Mouse (Mus musculus) neural tube, embryonic 14.5 days (tissue): ENCODE data around the gene Eva1b. TPM values are rescaled to one million over a fixed set of nuclear protein-coding genes. Genes with fewer than 3 reads are reported as not detected.

Source experiments
- ATAC-seq: fragments of 200-750 bp; cut with Nextera tagmentation; 2 replicates; pipeline ENCODE4 v1.8.0; 2017; ENCODE audit warnings: low read depth, mild to moderate bottlenecking, moderate TSS enrichment, moderate library complexity
- H3K27ac ChIP-seq: fragments of 300-500 bp; sonication (generic); 2 replicates; pipeline ENCODE4 v1.5.1; 2014; ENCODE audit warnings: low read depth, mild to moderate bottlenecking, control low read depth, low read length, moderate library complexity, mixed read lengths
- H3K27me3 ChIP-seq: fragments of 300-500 bp; sonication (generic); 2 replicates; pipeline ENCODE4 v1.6.1; 2014; ENCODE audit warnings: low read length; ENCODE audit not compliant: control insufficient read depth, insufficient read depth
- H3K36me3 ChIP-seq: fragments of 300-500 bp; sonication (generic); 2 replicates; pipeline ENCODE4 v1.6.1; 2014; ENCODE audit warnings: low read length, mixed read lengths; ENCODE audit not compliant: control insufficient read depth, insufficient read depth
- H3K4me1 ChIP-seq: fragments of 300-500 bp; sonication (generic); 2 replicates; pipeline ENCODE4 v1.6.1; 2014; ENCODE audit warnings: low read length; ENCODE audit not compliant: control insufficient read depth, insufficient read depth
- H3K4me2 ChIP-seq: fragments of 300-500 bp; sonication (generic); 2 replicates; pipeline ENCODE4 v1.6.1; 2014; ENCODE audit warnings: mild to moderate bottlenecking, low read depth, low read length, control low read depth
- H3K4me3 ChIP-seq: fragments of 300-500 bp; sonication (generic); 2 replicates; pipeline ENCODE4 v1.5.1; 2014; ENCODE audit warnings: low read depth, low read length, control low read depth, mixed read lengths
- H3K9ac ChIP-seq: fragments of 300-500 bp; sonication (generic); replicated peaks from 2 replicates; pipeline ENCODE4 v1.6.1; 2014; ENCODE audit warnings: low read depth, mild to moderate bottlenecking, control low read depth, low read length, mixed read lengths
- H3K9me3 ChIP-seq: fragments of 300-500 bp; sonication (generic); 2 replicates; pipeline ENCODE4 v1.6.1; 2016; ENCODE audit warnings: low read length; ENCODE audit not compliant: control insufficient read depth
- WGBS: fragments of 180-500 bp; shearing (Covaris S2); extraction: QIAGEN DNeasy Blood & Tissue Kit; methylation state at CpG from one replicate; pipeline ENCODE4 v1.1.7; 2014; 5-methylcytosine and 5-hydroxymethylcytosine counted together
- polyA plus RNA-seq: library from polyadenylated mRNA; unstranded; fragments of >200 nt; fragmentation: Nextera tagmentation; extraction: Ambion mirVana; gene quantifications from 2 replicates; pipeline ENCODE4 v1.2.1, GENCODE M21; 2014

Gene Eva1b
- polyA plus RNA-seq, 1 experiment from 2014 or later, result 5.4 TPM

- H3K4me3 ChIP-seq, result peak overlapping the region; percentile 39
- H3K9me3 ChIP-seq, result no peaks in the 10 kb centered on the region
- H3K4me2 ChIP-seq, result peak overlapping the region; percentile 60
- H3K9ac ChIP-seq, result peak overlapping the region; percentile 55; the same call in 1 of the 2 replicates
- no peak overlapping the region for H3K27ac ChIP-seq
- 25% methylated on average over 42 of the region's 42 CpGs for WGBS
- ATAC-seq, result no peak; the same call in 1 of the 2 replicates
- H3K36me3 ChIP-seq, result no peaks in the 10 kb centered on the region
- peaks cover 12% of the 10 kb centered on the region for H3K4me1 ChIP-seq
- H3K27me3 ChIP-seq, result peaks cover 18% of the 10 kb centered on the region
Measured at GRCm38 (mm10) chr4:126149041-126149676, 1.6 kb downstream of the Eva1b start.

DNA sequence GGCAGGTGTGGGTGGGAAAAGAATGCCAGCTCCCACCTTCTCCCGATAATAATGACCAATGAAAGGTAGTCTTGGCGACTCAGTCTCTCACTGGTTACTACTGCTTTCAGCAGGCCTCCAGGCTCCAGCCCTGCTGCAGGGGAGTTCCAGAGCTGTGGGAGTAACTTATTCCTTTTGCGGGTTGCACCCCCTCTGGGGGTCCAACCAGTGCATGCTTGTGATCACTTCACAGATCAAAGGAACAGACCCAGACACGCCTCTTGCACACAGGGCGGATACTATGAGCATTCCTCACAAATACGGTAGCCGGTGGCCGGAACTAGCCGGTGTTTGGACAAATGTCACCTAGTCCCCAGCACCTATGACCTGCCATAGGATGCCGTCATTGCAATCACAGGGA lies 2.3 kb downstream of the Eva1b start:
- no peak for ATAC-seq

GRCm38 (mm10) chr4:126150297-126150948 lies 2.9 kb downstream of the Eva1b start:
- no peak overlapping the region for H3K9ac ChIP-seq
- H3K4me1 ChIP-seq, result peaks cover 12% of the 10 kb centered on the region
- H3K27me3 ChIP-seq, result peaks cover 18% of the 10 kb centered on the region
- no peak for ATAC-seq
- H3K4me2 ChIP-seq, result no peak overlapping the region; the same call in 1 of the 2 replicates
- no peaks in the 10 kb centered on the region for H3K36me3 ChIP-seq
- 63% methylated on average over 16 of the region's 16 CpGs for WGBS
- no peak overlapping the region for H3K27ac ChIP-seq
- no peak overlapping the region for H3K4me3 ChIP-seq
- H3K9me3 ChIP-seq, result no peaks in the 10 kb centered on the region

More for the DNA sequence above, 2.3 kb downstream of the Eva1b start:
- WGBS, result 57% methylated on average over 10 of the region's 10 CpGs
- H3K27me3 ChIP-seq, result peaks cover 18% of the 10 kb centered on the region
- no peak overlapping the region for H3K9ac ChIP-seq
- no peak overlapping the region; the same call in 1 of the 2 replicates for H3K4me3 ChIP-seq
- peaks cover 12% of the 10 kb centered on the region for H3K4me1 ChIP-seq
- no peaks in the 10 kb centered on the region for H3K9me3 ChIP-seq
- H3K36me3 ChIP-seq, result no peaks in the 10 kb centered on the region
- H3K4me2 ChIP-seq, result peak overlapping the region; percentile 60; the same call in 1 of the 2 replicates
- H3K27ac ChIP-seq, result no peak overlapping the region

DNA sequence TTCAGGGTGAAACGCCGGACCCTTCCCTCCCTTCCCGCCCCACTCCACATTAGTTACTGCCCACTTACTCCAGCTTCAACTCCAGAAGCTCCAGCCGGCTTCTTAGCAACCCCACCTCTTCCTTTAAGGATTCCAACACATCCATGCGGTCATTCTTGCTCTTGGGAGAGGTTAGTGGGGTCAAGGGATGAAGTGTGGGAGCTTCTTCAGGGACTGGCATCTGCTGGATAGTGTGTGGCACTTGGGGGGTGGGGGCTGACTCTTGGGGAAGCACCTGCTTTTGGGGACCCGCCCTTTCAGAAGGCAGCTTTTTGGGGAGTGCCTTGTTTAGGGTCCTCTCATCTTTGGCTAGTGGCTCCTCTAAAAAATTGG lies 3.4 kb downstream of the Eva1b start:
- peaks cover 18% of the 10 kb centered on the region for H3K27me3 ChIP-seq
- no peaks in the 10 kb centered on the region for H3K9me3 ChIP-seq
- 70% methylated on average over 6 of the region's 6 CpGs for WGBS
- no peaks in the 10 kb centered on the region for H3K36me3 ChIP-seq
- peaks cover 12% of the 10 kb centered on the region for H3K4me1 ChIP-seq
- H3K4me2 ChIP-seq, result no peak overlapping the region
- no peak overlapping the region for H3K9ac ChIP-seq
- no peak overlapping the region for H3K4me3 ChIP-seq
- no peak overlapping the region for H3K27ac ChIP-seq
- no peak for ATAC-seq

DNA sequence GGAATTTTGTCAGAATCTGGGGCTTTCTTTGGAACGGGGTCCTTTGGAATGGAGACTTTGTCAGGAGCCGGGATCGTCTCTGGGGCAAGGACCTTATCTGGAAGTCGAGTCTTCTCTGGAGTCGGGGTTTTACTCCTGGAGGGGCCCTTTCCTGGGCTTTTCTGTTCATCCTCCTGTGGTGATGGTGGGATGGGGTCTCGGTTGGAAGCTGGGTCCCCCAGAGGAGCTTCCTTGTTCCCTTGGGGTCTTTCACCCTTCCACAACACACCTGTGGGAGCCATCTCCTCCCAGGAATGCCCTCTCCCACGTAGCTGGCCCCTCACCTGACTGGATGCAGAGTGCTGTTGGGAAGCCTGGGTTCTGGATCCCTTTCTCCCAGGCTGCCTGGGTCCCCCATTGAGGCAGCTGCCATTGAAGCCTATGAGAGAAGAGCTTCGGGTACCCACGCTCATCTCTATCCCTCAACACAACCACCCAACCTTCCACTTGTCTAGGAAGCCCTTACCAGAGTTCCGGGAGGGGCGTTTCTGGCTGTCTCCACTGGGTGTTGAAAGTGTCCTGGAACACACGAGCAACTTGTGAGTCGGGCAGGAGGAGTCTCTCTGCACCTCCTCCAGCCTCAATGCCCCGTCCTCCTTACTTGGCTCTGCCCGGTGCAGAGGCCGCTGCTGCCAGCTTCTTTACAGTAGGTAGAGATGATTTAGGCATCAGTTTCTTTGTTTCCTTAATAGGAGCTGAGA lies 4.3 kb downstream of the Eva1b start:
- Histone ChIP-seq H3K36me3 (no peaks in the 10 kb centered on the region), H3K4me3 (no peak overlapping the region), H3K9me3 (no peaks in the 10 kb centered on the region), H3K4me2 (no peak overlapping the region), H3K4me1 (peaks cover 12% of the 10 kb centered on the region), H3K9ac (no peak overlapping the region), H3K27ac (no peak overlapping the region), H3K27me3 (peaks cover 18% of the 10 kb centered on the region)
- WGBS, result 87% methylated on average over 16 of the region's 16 CpGs
- ATAC-seq, result no peak

GRCm38 (mm10) chr4:126152864-126153263 lies 5.3 kb downstream of the Eva1b start:
- no peaks in the 10 kb centered on the region for H3K9me3 ChIP-seq
- H3K4me2 ChIP-seq, result no peak overlapping the region

GRCm38 (mm10) chr4:126155183-126155582 lies 7.6 kb downstream of the Eva1b start:
- H3K36me3 ChIP-seq, result no peaks in the 10 kb centered on the region
- no peaks in the 10 kb centered on the region for H3K9me3 ChIP-seq
- no peak overlapping the region for H3K4me3 ChIP-seq
- H3K4me2 ChIP-seq, result no peak overlapping the region
- no peaks in the 10 kb centered on the region for H3K4me1 ChIP-seq
- 61% methylated on average over 4 of the region's 4 CpGs for WGBS
- ATAC-seq, result no peak
- H3K27ac ChIP-seq, result no peak overlapping the region
- no peaks in the 10 kb centered on the region for H3K27me3 ChIP-seq
- no peak overlapping the region for H3K9ac ChIP-seq

More at GRCm38 (mm10) chr4:126152864-126153263, 5.3 kb downstream of the Eva1b start:
- no peak overlapping the region for H3K4me3 ChIP-seq
- H3K9ac ChIP-seq, result no peak overlapping the region
- 56% methylated on average over 14 of the region's 14 CpGs for WGBS
- no peak for ATAC-seq
- peaks cover 13% of the 10 kb centered on the region for H3K27me3 ChIP-seq
- no peaks in the 10 kb centered on the region for H3K36me3 ChIP-seq
- peaks cover 6% of the 10 kb centered on the region for H3K4me1 ChIP-seq
- no peak overlapping the region for H3K27ac ChIP-seq

GRCm38 (mm10) chr4:126155869-126156268 lies 8.3 kb downstream of the Eva1b start:
- Histone ChIP-seq H3K4me1 (no peaks in the 10 kb centered on the region), H3K9ac (no peak overlapping the region), H3K27me3 (no peaks in the 10 kb centered on the region), H3K36me3 (no peaks in the 10 kb centered on the region), H3K9me3 (no peaks in the 10 kb centered on the region), H3K27ac (0 out of 2 replicates have a peak overlapping the region, but pooled peaks have one; percentile 28), H3K4me2 (no peak overlapping the region), H3K4me3 (no peak overlapping the region)
- 56% methylated on average over 2 of the region's 2 CpGs for WGBS
- ATAC-seq, result no peak

DNA sequence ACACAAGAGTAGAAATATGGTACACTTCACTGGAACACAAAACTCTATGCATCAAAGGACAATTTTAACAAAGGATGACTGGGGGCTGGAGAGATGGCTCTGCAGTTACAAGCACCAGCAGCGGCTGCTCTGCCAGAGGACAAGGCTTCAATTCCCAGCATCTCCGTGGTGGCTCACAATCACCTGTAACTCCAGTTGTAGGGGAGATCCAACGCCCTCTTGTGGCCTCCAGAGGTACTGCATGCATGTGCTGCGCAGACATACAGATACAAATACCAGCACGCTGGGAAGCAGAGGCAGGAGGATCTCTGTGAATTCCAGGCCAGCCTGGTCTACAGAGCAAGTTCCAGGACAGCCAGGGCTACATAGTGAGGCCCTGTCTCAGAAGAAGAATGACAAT lies 9.1 kb downstream of the Eva1b start:
- no peak for ATAC-seq
- H3K4me2 ChIP-seq, result no peak overlapping the region
- no peak overlapping the region for H3K9ac ChIP-seq
- H3K36me3 ChIP-seq, result no peaks in the 10 kb centered on the region
- no peak overlapping the region for H3K27ac ChIP-seq
- no peaks in the 10 kb centered on the region for H3K27me3 ChIP-seq
- WGBS, result 59% methylated on average over 5 of the region's 5 CpGs
- H3K4me3 ChIP-seq, result no peak overlapping the region
- H3K4me1 ChIP-seq, result no peaks in the 10 kb centered on the region
- no peaks in the 10 kb centered on the region for H3K9me3 ChIP-seq
